Mouse (Mus musculus): Measurements from ENCODE around the gene Kif17. TPM values are rescaled to one million over a fixed set of nuclear protein-coding genes. Genes with fewer than 3 reads are reported as not detected.

Gene Kif17
- total and polyA plus RNA-seq, 2 experiments from 2014 or later, result 5.0 to 6.3 TPM

GRCm38 (mm10) chr4:138313021-138313420 is 62.8 kb downstream of the Kif17 start:
- no peaks in the 10 kb centered on the region for H3K27me3 ChIP-seq (ENCODE audit: insufficient read depth, low read length)
- H3K4me1 ChIP-seq (ENCODE audit: insufficient read depth, low read length), result no peaks in the 10 kb centered on the region
- H3K4me3 ChIP-seq (ENCODE audit: low read depth, low read length), result no peak overlapping the region
- 90% methylated on average over 11 of the region's 11 CpGs for WGBS
- DNase-seq (ENCODE audit: low spot score), result no peak
- no peak for TF ChIP-seq CTCF (IDR thresholded peaks at IDR 0.05)
- peaks cover 64% of the 10 kb centered on the region for H3K36me3 ChIP-seq (ENCODE audit: insufficient read depth, low read length)
- ATAC-seq (ENCODE audit: low FRiP score), result no peak
- H3K9me3 ChIP-seq (ENCODE audit: low read length), result no peaks in the 10 kb centered on the region
- H3K9ac ChIP-seq (replicated peaks; ENCODE audit: low read length, poor library complexity, severe bottlenecking), result no peak overlapping the region
- no peak overlapping the region for H3K4me2 ChIP-seq (ENCODE audit: low read depth, low read length, poor library complexity, severe bottlenecking)
- H3K27ac ChIP-seq (ENCODE audit: low read depth, low read length), result no peak overlapping the region

- Histone ChIP-seq H3K4me1 (ENCODE audit: insufficient read depth, low read length) (no peaks in the 10 kb centered on the region), H3K4me3 (ENCODE audit: low read depth, low read length) (no peak overlapping the region), H3K27me3 (ENCODE audit: insufficient read depth, low read length) (no peaks in the 10 kb centered on the region), H3K4me2 (ENCODE audit: low read depth, low read length, poor library complexity, severe bottlenecking) (no peak overlapping the region), H3K27ac (ENCODE audit: low read depth, low read length) (no peak overlapping the region), H3K9me3 (ENCODE audit: low read length) (no peaks in the 10 kb centered on the region), H3K36me3 (ENCODE audit: insufficient read depth, low read length) (peaks cover 57% of the 10 kb centered on the region), H3K9ac (replicated peaks; ENCODE audit: low read length, poor library complexity, severe bottlenecking) (no peak overlapping the region)
- WGBS, result 84% methylated on average over 4 of the region's 4 CpGs
- ATAC-seq (ENCODE audit: low FRiP score), result no peak
- no peak for TF ChIP-seq CTCF (IDR thresholded peaks at IDR 0.05)
- DNase-seq (ENCODE audit: low spot score), result no peak
These were observed 63.6 kb downstream of the Kif17 start for GRCm38 (mm10) chr4:138313795-138314194.

GRCm38 (mm10) chr4:138315781-138316180 is 65.5 kb downstream of the Kif17 start:
- H3K36me3 ChIP-seq (ENCODE audit: insufficient read depth, low read length), result peaks cover 52% of the 10 kb centered on the region
- H3K4me2 ChIP-seq (ENCODE audit: low read depth, low read length, poor library complexity, severe bottlenecking), result no peak overlapping the region
- H3K4me3 ChIP-seq (ENCODE audit: low read depth, low read length), result no peak overlapping the region
- TF ChIP-seq CTCF (IDR thresholded peaks at IDR 0.05), result peak; percentile 64
- H3K9ac ChIP-seq (replicated peaks; ENCODE audit: low read length, poor library complexity, severe bottlenecking), result no peak overlapping the region
- H3K4me1 ChIP-seq (ENCODE audit: insufficient read depth, low read length), result no peaks in the 10 kb centered on the region
- no peaks in the 10 kb centered on the region for H3K27me3 ChIP-seq (ENCODE audit: insufficient read depth, low read length)
- no peaks in the 10 kb centered on the region for H3K9me3 ChIP-seq (ENCODE audit: low read length)
- H3K27ac ChIP-seq (ENCODE audit: low read depth, low read length), result no peak overlapping the region
- WGBS, result 71% methylated on average over 9 of the region's 9 CpGs
- no peak for ATAC-seq (ENCODE audit: low FRiP score)
- DNase-seq (ENCODE audit: low spot score), result no peak

GRCm38 (mm10) chr4:138316369-138316768 is 66.1 kb downstream of the Kif17 start:
- 90% methylated on average over 6 of the region's 6 CpGs for WGBS
- Histone ChIP-seq H3K9me3 (ENCODE audit: low read length) (no peaks in the 10 kb centered on the region), H3K4me1 (ENCODE audit: insufficient read depth, low read length) (no peaks in the 10 kb centered on the region), H3K36me3 (ENCODE audit: insufficient read depth, low read length) (peaks cover 46% of the 10 kb centered on the region), H3K4me3 (ENCODE audit: low read depth, low read length) (no peak overlapping the region), H3K27ac (ENCODE audit: low read depth, low read length) (no peak overlapping the region), H3K4me2 (ENCODE audit: low read depth, low read length, poor library complexity, severe bottlenecking) (no peak overlapping the region), H3K9ac (replicated peaks; ENCODE audit: low read length, poor library complexity, severe bottlenecking) (no peak overlapping the region), H3K27me3 (ENCODE audit: insufficient read depth, low read length) (no peaks in the 10 kb centered on the region)
- DNase-seq (ENCODE audit: low spot score) (no peak), ATAC-seq (ENCODE audit: low FRiP score) (no peak)
- TF ChIP-seq CTCF (IDR thresholded peaks at IDR 0.05), result peak; percentile 36

GRCm38 (mm10) chr4:138318509-138319266 is 68.5 kb downstream of the Kif17 start:
- no peak overlapping the region for H3K4me2 ChIP-seq (ENCODE audit: low read depth, low read length, poor library complexity, severe bottlenecking)
- TF ChIP-seq CTCF (IDR thresholded peaks at IDR 0.05), result peak; percentile 88
- WGBS, result 56% methylated on average over 6 of the region's 6 CpGs
- H3K27ac ChIP-seq (ENCODE audit: low read depth, low read length), result no peak overlapping the region
- no peak overlapping the region for H3K9ac ChIP-seq (replicated peaks; ENCODE audit: low read length, poor library complexity, severe bottlenecking)
- H3K36me3 ChIP-seq (ENCODE audit: insufficient read depth, low read length), result peaks cover 33% of the 10 kb centered on the region
- no peak overlapping the region for H3K4me3 ChIP-seq (ENCODE audit: low read depth, low read length)
- no peaks in the 10 kb centered on the region for H3K9me3 ChIP-seq (ENCODE audit: low read length)
- H3K4me1 ChIP-seq (ENCODE audit: insufficient read depth, low read length), result peaks cover under 1% of the 10 kb centered on the region; the same call in 1 of the 2 replicates
- peak; percentile 46 for DNase-seq (ENCODE audit: low spot score)
- ATAC-seq (ENCODE audit: low FRiP score), result no peak
- H3K27me3 ChIP-seq (ENCODE audit: insufficient read depth, low read length), result no peaks in the 10 kb centered on the region

- DNase-seq (ENCODE audit: low spot score) (peak; percentile 91), ATAC-seq (ENCODE audit: low FRiP score) (peak; percentile 32)
- no peak overlapping the region for H3K9ac ChIP-seq (replicated peaks; ENCODE audit: low read length, poor library complexity, severe bottlenecking)
- TF ChIP-seq CTCF (IDR thresholded peaks at IDR 0.05), result peak; percentile 100
- WGBS, result 34% methylated on average over 10 of the region's 10 CpGs
- no peak overlapping the region for H3K4me3 ChIP-seq (ENCODE audit: low read depth, low read length)
- no peak overlapping the region for H3K4me2 ChIP-seq (ENCODE audit: low read depth, low read length, poor library complexity, severe bottlenecking)
- H3K36me3 ChIP-seq (ENCODE audit: insufficient read depth, low read length), result peaks cover 25% of the 10 kb centered on the region
- H3K27me3 ChIP-seq (ENCODE audit: insufficient read depth, low read length), result no peaks in the 10 kb centered on the region
- H3K4me1 ChIP-seq (ENCODE audit: insufficient read depth, low read length), result peaks cover 4% of the 10 kb centered on the region; the same call in 1 of the 2 replicates
- peak overlapping the region; percentile 32; the same call in 1 of the 2 replicates for H3K27ac ChIP-seq (ENCODE audit: low read depth, low read length)
- no peaks in the 10 kb centered on the region for H3K9me3 ChIP-seq (ENCODE audit: low read length)
These were observed 69.3 kb downstream of the Kif17 start for GRCm38 (mm10) chr4:138319508-138319907.

Measured in midbrain, postnatal 0 days (tissue).